Mouse (Mus musculus) G1E (cell line): ENCODE measurements around the gene Rnf220.

Experiments used
- CTCF ChIP-seq: IDR thresholded peaks from 2 replicates; pipeline ENCODE4 v1.5.1; 2012; ENCODE audit warnings: low read depth, low read length, inconsistent platforms, mixed read lengths
- TAL1 ChIP-seq: conservative IDR thresholded peaks from 2 replicates; pipeline ENCODE4 v1.6.1; 2012; ENCODE audit warnings: low read depth, low read length, inconsistent platforms, mixed read lengths

DNA sequence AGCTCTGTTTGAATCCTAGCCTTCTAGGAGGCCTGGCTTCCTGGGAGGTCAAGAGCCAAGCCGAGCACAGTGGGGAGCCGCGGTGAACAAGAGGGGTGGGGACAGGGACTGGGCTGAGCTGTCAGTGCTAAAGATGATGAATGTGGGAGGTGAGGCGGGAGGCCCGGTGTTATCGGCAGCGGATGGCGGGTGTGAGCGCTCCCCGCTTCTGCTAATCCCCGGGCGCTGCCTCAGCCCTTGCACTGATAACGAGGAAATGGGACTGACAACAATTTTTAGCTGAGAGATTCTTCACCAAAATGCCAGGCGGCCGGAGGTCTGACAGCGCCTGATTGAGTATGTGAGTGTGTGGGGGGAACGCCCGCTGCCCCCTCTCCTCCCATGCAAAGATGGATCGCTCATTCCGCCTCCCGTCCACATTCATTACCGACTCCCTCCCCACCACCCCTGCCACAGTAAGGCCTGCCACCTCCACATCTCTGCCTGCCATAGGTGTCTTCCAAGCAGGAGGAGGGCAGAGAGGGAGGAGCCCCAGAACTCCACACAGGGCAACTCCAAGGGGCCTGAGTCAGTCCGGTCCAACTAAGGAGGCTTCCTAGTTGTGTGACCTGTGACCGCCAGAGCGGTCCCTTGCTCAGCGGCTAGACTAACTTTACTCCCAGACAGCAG, 184.3 kb downstream of the Rnf220 start:
- TF ChIP-seq CTCF = no peak
- no peak for TF ChIP-seq TAL1
